Comparison of ENCODE assay signal across 14 mouse cellular contexts in genomic region chr1:180623911-180624310, GRCm38 (mm10). TPM values are rescaled to one million over a fixed set of nuclear protein-coding genes. Genes with fewer than 3 reads are reported as not detected.
DNase-seq lines count a peak whose midpoint lies in the region; ATAC-seq and TF ChIP-seq lines count a peak whose summit lies in the region.
"Had no signal": no experiment of that assay in that cellular context is flagged by ENCODE, and none has a peak within 500 bp of the region (broad histone marks: within the 10 kb centered on the region; RNA-seq: fewer than 3 reads in every experiment).

No protein-coding gene starts in this region.

- H3K9me3 ChIP-seq in liver, embryonic 11.5 days (ENCODE audit: control insufficient read depth, low read length): no peaks in the 10 kb centered on the region; the same call in 1 of the 2 replicates
- H3K9me3 ChIP-seq in E14TG2a.4 (ENCODE audit: low read length): no peaks in the 10 kb centered on the region
- H3K9me3 ChIP-seq: neural tube, embryonic 13.5 days had no signal

- no peak overlapping the region for H3K4me2 ChIP-seq in liver, embryonic 11.5 days
- H3K4me2 ChIP-seq: neural tube, embryonic 13.5 days had no signal

- H3K9ac ChIP-seq in liver, embryonic 11.5 days (ENCODE audit: low read depth, low read length): no peak overlapping the region
- H3K9ac ChIP-seq: neural tube, embryonic 13.5 days had no signal

- WGBS in liver, embryonic 11.5 days: 84% methylated on average over 2 of the region's 2 CpGs

- no peak overlapping the region for H3K4me3 ChIP-seq in liver, embryonic 11.5 days (ENCODE audit: low read depth, low read length)
- no peak overlapping the region for H3K4me3 ChIP-seq in E14TG2a.4 (replicated peaks; ENCODE audit: low read length)
- H3K4me3 ChIP-seq: neural tube, embryonic 13.5 days had no signal

- no peak overlapping the region for H3K27ac ChIP-seq in liver, embryonic 11.5 days (ENCODE audit: low read depth, low read length)
- H3K27ac ChIP-seq: macrophage; neural tube, embryonic 13.5 days had no signal

- TF ChIP-seq CTCF in E14TG2a.4 (conservative IDR thresholded peaks at IDR 0.05; ENCODE audit: low read length): peak; percentile 98

- no peaks in the 10 kb centered on the region for H3K4me1 ChIP-seq in liver, embryonic 11.5 days (replicated peaks; ENCODE audit: control insufficient read depth, insufficient read depth, low read length)
- no peaks in the 10 kb centered on the region for H3K4me1 ChIP-seq in E14TG2a.4 (replicated peaks; ENCODE audit: low read depth, low read length)
- H3K4me1 ChIP-seq: neural tube, embryonic 13.5 days had no signal

- DNase-seq in CD4-positive, CD25-positive, alpha-beta regulatory T cell, adult 2 months (ENCODE audit: low read depth, low spot score): peak; percentile 45
- peak; percentile 40 for DNase-seq in liver
- DNase-seq in liver, embryonic 11.5 days (ENCODE audit: low spot score): no peak
- peak; percentile 23 for DNase-seq in c-Kit-positive CD71-positive TER-119-negative erythroid progenitor cells, embryonic 14.5 days (ENCODE audit: low read depth)
- no peak for DNase-seq in urinary bladder, adult 2 months (ENCODE audit: low spot score)
- DNase-seq in neural tube, embryonic 10.5 days (ENCODE audit: extremely low spot score, low spot score): no peak
- DNase-seq: adrenal gland, postnatal 25 days; heart, adult 18-20 months had no signal

- no peak for ATAC-seq in CD4-positive, CD25-positive, alpha-beta regulatory T cell, adult 4 months
- no peak for ATAC-seq in liver, embryonic 11.5 days (replicated peaks; ENCODE audit: low FRiP score)
- ATAC-seq: forebrain, embryonic 14.5 days; hindbrain, embryonic 16.5 days had no signal

- no peaks in the 10 kb centered on the region for H3K36me3 ChIP-seq in liver, embryonic 11.5 days (ENCODE audit: control insufficient read depth, insufficient read depth, low read length)
- H3K36me3 ChIP-seq in E14TG2a.4 (ENCODE audit: insufficient read depth, low read length): no peaks in the 10 kb centered on the region
- H3K36me3 ChIP-seq: neural tube, embryonic 13.5 days had no signal

- H3K27me3 ChIP-seq in liver, embryonic 11.5 days (replicated peaks; ENCODE audit: control insufficient read depth, insufficient read depth, low read length): no peaks in the 10 kb centered on the region
- H3K27me3 ChIP-seq in E14TG2a.4 (ENCODE audit: insufficient read depth, low read length): no peaks in the 10 kb centered on the region
- H3K27me3 ChIP-seq: neural tube, embryonic 13.5 days had no signal

RNA-seq across cellular contexts. Expression of gene Lin9, which starts 17.0 kb away (rescaled TPM):
- 10 to 100 TPM; 19.8 to 20.6 TPM for polyA plus RNA-seq in CD4-positive, CD25-positive, alpha-beta regulatory T cell, adult 4 months (2017; shearing (Covaris generic))
- 21.3 and 22.2 TPM in 2 replicates for polyA plus RNA-seq in liver, embryonic 11.5 days (2014; fragmentation: Nextera tagmentation; extraction: Ambion mirVana)
- polyA plus RNA-seq in urinary bladder, adult 2 months (2012; rRNA removed): 3.2 and 3.3 TPM in 2 replicates

RNA-seq across cellular contexts. Expression of gene Parp1, which starts 55.2 kb away (rescaled TPM):
- 10 to 100 TPM; 36.5 to 73.7 TPM for polyA plus RNA-seq in CD4-positive, CD25-positive, alpha-beta regulatory T cell, adult 4 months (2017; shearing (Covaris generic))
- 177 and 197 TPM in 2 replicates for polyA plus RNA-seq in liver, embryonic 11.5 days (2014; fragmentation: Nextera tagmentation; extraction: Ambion mirVana)
- 43.7 and 45.7 TPM in 2 replicates for polyA plus RNA-seq in urinary bladder, adult 2 months (2012; rRNA removed)

Comparison
In these comparisons a context has a peak if more than half of its experiments do, and no peak if none do; other contexts are left out.
1. DNase-seq: peak in CD4-positive, CD25-positive, alpha-beta regulatory T cell, adult 2 months (single experiment), liver (single experiment) and c-Kit-positive CD71-positive TER-119-negative erythroid progenitor cells, embryonic 14.5 days (single experiment); none in liver, embryonic 11.5 days (single experiment), urinary bladder, adult 2 months (single experiment) and neural tube, embryonic 10.5 days (single experiment).